Mouse (Mus musculus) embryonic fibroblast, embryonic 13.5 days (primary cell): ENCODE measurements at regions not wholly inside any gene's neighbourhood (a gene's known extent, or its start where the extent isn't known, plus 50 kb on each side); places are given as distances from the start of the nearest gene placed in this dataset.
A peak's percentile ranks its signal among the peaks of the same experiment; 100 is the strongest.

Source experiments
- H3K27ac ChIP-seq: 2 replicates; pipeline ENCODE4 v1.5.1; 2012; ENCODE audit warnings: low read length, control low read depth, inconsistent platforms; ENCODE audit not compliant: insufficient read depth
- H3K4me1 ChIP-seq: 2 replicates; pipeline ENCODE4 v1.6.1; 2011; ENCODE audit warnings: low read length; ENCODE audit not compliant: control insufficient read depth, insufficient read depth
- H3K4me3 ChIP-seq: 2 replicates; pipeline ENCODE4 v1.5.1; 2011; ENCODE audit warnings: mild to moderate bottlenecking, control low read depth, low read length; ENCODE audit not compliant: insufficient read depth
- CTCF ChIP-seq: IDR thresholded peaks from 2 replicates; pipeline ENCODE4 v1.5.1; 2011; ENCODE audit warnings: mild to moderate bottlenecking, control low read depth, low read length, moderate library complexity, borderline replicate concordance; ENCODE audit not compliant: insufficient read depth
- POLR2A ChIP-seq: IDR thresholded peaks from 2 replicates; pipeline ENCODE4 v1.6.1; 2011; ENCODE audit warnings: low read depth, mild to moderate bottlenecking, control low read depth, low read length, moderate library complexity

GRCm38 (mm10) chr13:31681571-31681970 lies 56.0 kb downstream of the Foxf2 start:
- Histone ChIP-seq H3K27ac (no peak overlapping the region), H3K4me3 (no peak overlapping the region), H3K4me1 (no peaks in the 10 kb centered on the region)
- TF ChIP-seq POLR2A (no peak), CTCF (no peak)

GRCm38 (mm10) chr13:31683311-31683710 lies 57.7 kb downstream of the Foxf2 start:
- Histone ChIP-seq H3K4me3 (no peak overlapping the region), H3K4me1 (no peaks in the 10 kb centered on the region), H3K27ac (no peak overlapping the region)
- TF ChIP-seq POLR2A (no peak), CTCF (no peak)

- TF ChIP-seq POLR2A, result no peak
- TF ChIP-seq CTCF, result no peak
- no peak overlapping the region for H3K27ac ChIP-seq
- H3K4me3 ChIP-seq, result no peak overlapping the region
- H3K4me1 ChIP-seq, result no peaks in the 10 kb centered on the region
Observed at GRCm38 (mm10) chr13:31688531-31688930, 62.9 kb downstream of the Foxf2 start.

GRCm38 (mm10) chr13:31689317-31689716 lies 63.7 kb downstream of the Foxf2 start:
- H3K4me3 ChIP-seq, result no peak overlapping the region
- no peak for TF ChIP-seq CTCF
- TF ChIP-seq POLR2A, result no peak
- H3K27ac ChIP-seq, result no peak overlapping the region
- no peaks in the 10 kb centered on the region for H3K4me1 ChIP-seq

DNA sequence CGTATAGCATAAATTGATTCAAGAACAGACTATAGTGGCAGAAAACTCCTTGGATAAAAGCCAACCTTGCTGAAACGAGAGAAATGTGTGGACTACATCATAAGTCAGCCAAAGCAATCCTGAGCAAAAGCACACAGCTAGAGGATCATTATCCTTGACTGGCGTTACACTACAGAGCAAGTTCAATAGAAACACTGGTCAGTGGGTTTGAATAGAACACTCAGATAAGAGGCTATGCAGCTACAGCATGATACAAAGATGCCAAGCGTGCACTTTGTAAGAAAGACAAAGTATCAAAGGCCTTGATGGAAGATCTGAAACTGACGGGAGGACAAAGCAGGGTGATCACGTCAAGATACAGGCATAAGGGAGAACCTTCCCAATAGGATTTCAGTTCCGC lies 70.1 kb downstream of the Foxf2 start:
- no peaks in the 10 kb centered on the region; the same call in 1 of the 2 replicates for H3K4me1 ChIP-seq
- TF ChIP-seq CTCF, result no peak
- no peak for TF ChIP-seq POLR2A
- H3K4me3 ChIP-seq, result no peak overlapping the region
- H3K27ac ChIP-seq, result no peak overlapping the region

- TF ChIP-seq POLR2A (no peak), CTCF (no peak)
- Histone ChIP-seq H3K4me1 (no peaks in the 10 kb centered on the region), H3K27ac (no peak overlapping the region), H3K4me3 (no peak overlapping the region)
Observed at GRCm38 (mm10) chr13:31704199-31704598, 78.6 kb downstream of the Foxf2 start.

DNA sequence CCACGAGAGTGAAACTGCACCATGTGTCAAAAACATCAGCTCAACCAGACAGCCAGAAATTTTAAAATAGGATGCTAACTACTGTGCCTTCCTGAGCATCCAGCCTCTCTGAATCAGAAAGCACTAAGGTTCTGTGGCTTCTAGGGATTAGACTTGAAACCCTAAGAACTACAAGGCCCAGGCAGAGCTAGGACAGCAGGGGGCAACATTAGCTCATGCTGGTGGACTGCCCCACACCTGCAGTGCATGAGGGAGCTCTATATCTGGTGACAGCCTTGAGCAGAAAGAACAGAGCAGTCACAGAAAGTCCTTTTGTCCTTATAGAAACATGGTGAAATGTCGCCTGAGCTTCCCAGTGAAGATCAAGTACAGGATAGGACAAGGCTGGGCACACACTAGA lies 79.8 kb downstream of the Foxf2 start:
- no peak for TF ChIP-seq POLR2A
- peak; percentile 43; the same call in 1 of the 2 replicates for TF ChIP-seq CTCF
- Histone ChIP-seq H3K4me3 (no peak overlapping the region), H3K4me1 (no peaks in the 10 kb centered on the region), H3K27ac (no peak overlapping the region)

DNA sequence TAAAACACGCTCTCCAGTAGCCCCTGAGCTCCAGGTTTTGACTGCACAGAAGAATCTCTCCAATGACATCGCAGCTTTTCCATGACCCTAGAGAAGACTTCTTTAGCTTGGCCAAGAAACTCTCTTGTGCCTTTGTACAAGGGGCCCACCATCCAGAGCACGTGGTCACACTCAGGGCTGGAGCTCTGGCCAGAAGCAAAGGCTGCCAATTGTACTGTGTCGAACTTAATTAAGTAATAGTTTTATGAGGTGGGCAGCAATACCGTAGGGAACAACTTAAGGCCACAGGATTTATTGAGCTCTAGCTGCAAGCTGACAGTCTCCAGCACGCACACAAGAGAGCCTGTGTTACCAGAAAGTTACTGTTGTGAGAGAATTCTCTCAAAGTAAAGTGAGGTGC lies 85.1 kb downstream of the Foxf2 start:
- Histone ChIP-seq H3K27ac (no peak overlapping the region), H3K4me3 (no peak overlapping the region), H3K4me1 (no peaks in the 10 kb centered on the region)
- TF ChIP-seq POLR2A (no peak), CTCF (no peak)

- no peak overlapping the region for H3K4me3 ChIP-seq
- TF ChIP-seq POLR2A (no peak), CTCF (no peak)
- no peak overlapping the region for H3K27ac ChIP-seq
- no peaks in the 10 kb centered on the region for H3K4me1 ChIP-seq
Observed at GRCm38 (mm10) chr13:31715683-31716082, 90.1 kb downstream of the Foxf2 start.

DNA sequence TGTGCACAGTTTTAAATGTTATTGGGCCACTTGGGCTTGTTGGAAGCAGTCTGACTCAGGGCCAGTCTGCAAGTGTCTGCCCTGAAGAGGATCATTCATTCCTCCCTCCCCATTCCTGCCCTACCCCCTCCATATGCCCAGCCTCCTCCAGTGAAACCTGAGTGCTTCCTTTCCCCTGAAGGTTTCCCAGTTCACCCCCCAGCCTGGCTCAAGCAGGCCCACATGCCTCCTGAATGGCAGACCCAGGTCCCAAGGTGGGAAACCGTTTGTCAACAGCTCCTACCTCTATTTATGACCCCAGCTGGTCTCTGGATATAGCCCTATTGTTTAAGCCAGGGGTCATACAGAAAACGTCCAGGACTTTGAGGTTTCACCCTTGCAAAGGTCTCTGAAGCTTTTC lies 89.7 kb upstream of the Foxc1 start:
- H3K4me1 ChIP-seq, result no peaks in the 10 kb centered on the region
- no peak for TF ChIP-seq POLR2A
- no peak for TF ChIP-seq CTCF
- no peak overlapping the region for H3K4me3 ChIP-seq
- H3K27ac ChIP-seq, result no peak overlapping the region

DNA sequence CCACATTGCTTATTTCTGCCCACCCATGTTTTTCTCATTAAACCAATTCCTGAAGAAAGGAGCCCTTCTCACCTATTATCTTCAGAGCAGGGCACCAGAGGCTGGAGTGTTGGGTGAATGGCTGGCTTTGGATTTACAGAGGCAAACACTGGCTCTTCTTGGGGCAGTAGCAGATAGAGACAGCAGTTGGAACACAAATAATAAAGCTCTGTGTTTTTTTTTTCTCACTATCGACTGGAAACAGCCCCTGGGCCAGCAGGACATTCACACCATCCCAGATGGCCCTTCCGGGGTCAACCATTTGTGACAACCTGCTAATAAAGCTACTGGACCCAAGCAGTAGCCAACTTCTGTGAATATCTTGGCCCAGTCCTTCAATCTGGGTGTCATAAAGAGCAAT lies 85.7 kb upstream of the Foxc1 start:
- Histone ChIP-seq H3K4me1 (no peaks in the 10 kb centered on the region), H3K4me3 (no peak overlapping the region), H3K27ac (no peak overlapping the region)
- TF ChIP-seq CTCF, result no peak
- no peak for TF ChIP-seq POLR2A
